Mouse (Mus musculus) liver, embryonic 15.5 days (tissue): ENCODE measurements at regions not wholly inside any gene's neighbourhood (a gene's known extent, or its start where the extent isn't known, plus 50 kb on each side); places are given as distances from the start of the nearest gene placed in this dataset.

ENCODE experiments used
- ATAC-seq: fragments of 200-750 bp; cut with Nextera tagmentation; 2 replicates; pipeline ENCODE4 v1.8.0; 2017; ENCODE audit warnings: moderate number of reproducible peaks, mild to moderate bottlenecking, moderate library complexity; ENCODE audit not compliant: insufficient read depth
- H3K27ac ChIP-seq: fragments of 300-500 bp; sonication (generic); replicated peaks from 2 replicates; pipeline ENCODE4 v1.5.1; 2015; ENCODE audit warnings: mild to moderate bottlenecking, inconsistent platforms
- H3K27me3 ChIP-seq: fragments of 300-500 bp; sonication (generic); 2 replicates; pipeline ENCODE4 v1.6.1; 2015; ENCODE audit warnings: mild to moderate bottlenecking, inconsistent platforms
- H3K36me3 ChIP-seq: fragments of 300-500 bp; sonication (generic); replicated peaks from 2 replicates; pipeline ENCODE4 v1.6.1; 2015; ENCODE audit warnings: moderate library complexity, mild to moderate bottlenecking, inconsistent platforms
- H3K4me1 ChIP-seq: fragments of 300-500 bp; sonication (generic); replicated peaks from 2 replicates; pipeline ENCODE4 v1.6.1; 2015; ENCODE audit warnings: inconsistent platforms
- H3K4me2 ChIP-seq: fragments of 300-500 bp; sonication (generic); 2 replicates; pipeline ENCODE4 v1.6.1; 2015; ENCODE audit warnings: moderate library complexity, mild to moderate bottlenecking, inconsistent platforms
- H3K4me3 ChIP-seq: fragments of 300-500 bp; sonication (generic); replicated peaks from 2 replicates; pipeline ENCODE4 v1.5.1; 2015; ENCODE audit warnings: mild to moderate bottlenecking, inconsistent platforms
- H3K9ac ChIP-seq: fragments of 300-500 bp; sonication (generic); 2 replicates; pipeline ENCODE4 v1.6.1; 2015; ENCODE audit warnings: moderate library complexity, mild to moderate bottlenecking, inconsistent platforms
- H3K9me3 ChIP-seq: fragments of 300-500 bp; sonication (generic); replicated peaks from 2 replicates; pipeline ENCODE4 v1.6.1; 2016; ENCODE audit warnings: inconsistent platforms
- WGBS: fragments of 180-500 bp; shearing (Covaris S2); methylation state at CpG from one replicate; pipeline ENCODE4 v1.1.7; 2015; ENCODE audit warnings: mixed read lengths; ENCODE audit not compliant: insufficient replicate concordance; 5-methylcytosine and 5-hydroxymethylcytosine counted together

DNA sequence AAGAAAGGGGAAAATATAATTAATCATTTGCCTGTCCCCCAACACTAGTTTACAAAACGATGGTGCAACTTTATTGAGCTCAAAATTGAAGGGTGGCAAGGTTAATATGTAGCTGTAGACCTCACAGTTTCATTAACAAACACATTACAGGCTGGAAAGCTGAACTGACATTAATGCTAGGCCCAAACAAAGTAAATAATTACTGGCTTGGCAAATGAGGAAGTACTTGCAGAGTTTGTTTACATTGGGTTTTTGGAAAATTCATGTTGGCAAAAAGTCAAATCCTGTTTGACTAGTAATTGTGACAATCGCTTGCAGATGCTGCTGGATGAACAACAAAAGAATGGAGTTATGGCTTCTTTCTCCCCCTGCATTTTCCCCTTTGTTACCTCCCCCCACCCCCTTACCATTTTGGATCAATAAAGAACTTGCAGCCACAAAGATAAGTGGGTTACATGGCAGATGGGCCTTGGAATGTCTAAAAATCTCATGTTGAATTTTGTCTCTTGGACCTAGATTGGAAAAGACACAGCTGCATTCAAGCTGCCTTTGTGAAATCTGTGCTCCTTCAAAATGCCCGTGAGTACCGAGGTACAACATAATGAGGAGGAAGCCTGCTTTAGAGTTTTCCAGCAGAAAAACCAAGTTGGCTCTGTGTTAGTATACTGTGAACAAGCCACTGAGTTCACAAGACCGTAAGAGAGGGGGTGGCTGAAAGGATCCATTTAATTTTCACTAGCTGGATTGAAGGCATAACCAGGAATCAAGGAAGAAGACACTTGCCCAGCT is 331.3 kb upstream of the BC052040 start:
- no peak for ATAC-seq
- no peak overlapping the region for H3K4me2 ChIP-seq
- no peak overlapping the region for H3K9ac ChIP-seq
- H3K27ac ChIP-seq: no peak overlapping the region
- no peak overlapping the region for H3K4me3 ChIP-seq
- H3K4me1 ChIP-seq: no peaks in the 10 kb centered on the region; the same call in 1 of the 2 replicates
- 52% methylated on average over 5 of the region's 5 CpGs for WGBS
- no peaks in the 10 kb centered on the region for H3K27me3 ChIP-seq
- no peaks in the 10 kb centered on the region for H3K9me3 ChIP-seq
- H3K36me3 ChIP-seq: no peaks in the 10 kb centered on the region

DNA sequence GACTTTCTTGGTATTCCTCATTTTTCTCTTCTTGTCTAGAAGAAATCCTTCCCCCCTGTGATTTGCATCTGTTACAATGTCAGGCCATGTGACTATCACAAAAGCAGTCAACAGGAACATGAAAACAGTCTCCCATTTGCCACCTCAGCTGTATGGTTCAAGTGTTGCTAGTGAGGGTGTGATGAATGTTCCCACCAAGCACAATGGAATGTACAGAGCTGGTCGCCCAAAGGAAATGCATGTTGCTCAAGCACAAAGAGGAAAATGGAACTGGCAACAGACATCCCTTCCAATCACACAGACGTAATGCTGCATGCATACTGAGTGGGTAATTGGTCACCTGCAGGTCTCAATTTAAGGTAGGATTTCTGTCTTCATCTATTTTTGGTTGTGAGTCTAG is 324.1 kb upstream of the BC052040 start:
- no peak overlapping the region for H3K4me3 ChIP-seq
- 50% methylated on average over 2 of the region's 2 CpGs for WGBS
- no peaks in the 10 kb centered on the region for H3K27me3 ChIP-seq
- no peak for ATAC-seq
- no peak overlapping the region for H3K9ac ChIP-seq
- no peak overlapping the region for H3K4me2 ChIP-seq
- H3K36me3 ChIP-seq: no peaks in the 10 kb centered on the region
- H3K27ac ChIP-seq: no peak overlapping the region
- no peaks in the 10 kb centered on the region for H3K9me3 ChIP-seq
- H3K4me1 ChIP-seq: no peaks in the 10 kb centered on the region

DNA sequence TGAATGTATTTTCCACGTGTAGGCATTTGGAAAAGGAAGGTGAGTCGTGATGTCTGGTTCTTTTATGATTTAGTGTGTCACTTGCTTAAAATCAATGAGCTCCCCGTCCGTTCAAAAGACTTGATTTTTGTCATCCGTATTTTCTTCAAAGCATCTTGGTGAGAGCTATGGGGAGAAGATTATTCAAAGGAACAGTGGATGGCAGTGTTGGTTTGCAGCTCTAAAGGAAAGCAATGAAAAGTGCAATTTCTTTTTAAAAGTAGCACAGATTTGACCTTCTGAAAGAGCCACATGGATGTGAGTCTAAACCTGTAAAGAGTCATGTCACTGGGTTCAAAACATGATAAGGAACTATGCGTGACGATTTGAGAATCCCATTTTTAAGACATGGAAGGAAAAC is 313.3 kb upstream of the BC052040 start:
- no peak overlapping the region for H3K4me2 ChIP-seq
- no peaks in the 10 kb centered on the region for H3K36me3 ChIP-seq
- H3K27me3 ChIP-seq: no peaks in the 10 kb centered on the region
- H3K4me1 ChIP-seq: no peaks in the 10 kb centered on the region
- ATAC-seq: no peak
- H3K27ac ChIP-seq: no peak overlapping the region
- H3K9ac ChIP-seq: no peak overlapping the region
- H3K9me3 ChIP-seq: no peaks in the 10 kb centered on the region
- 59% methylated on average over 7 of the region's 7 CpGs for WGBS
- H3K4me3 ChIP-seq: no peak overlapping the region

DNA sequence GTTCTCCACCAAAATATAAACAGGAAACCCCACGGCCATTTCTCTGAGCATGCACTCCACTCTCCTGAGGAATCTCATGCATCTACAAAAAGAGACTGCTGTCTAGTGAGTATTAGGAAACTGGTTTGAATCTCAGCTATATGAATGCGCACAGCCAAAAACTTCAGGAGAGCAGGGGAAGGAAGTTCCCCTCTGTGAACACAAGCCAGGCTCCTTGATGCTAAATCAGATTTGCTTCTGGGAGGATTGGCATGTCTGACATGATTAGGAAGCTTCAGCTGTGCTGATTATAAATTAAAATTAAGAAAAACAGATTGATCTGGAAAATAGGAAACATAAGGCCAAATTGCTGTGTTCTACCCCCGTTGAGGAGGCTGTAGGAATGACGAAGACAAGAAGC is 304.1 kb upstream of the BC052040 start:
- Histone ChIP-seq H3K9ac (no peak overlapping the region), H3K27me3 (no peaks in the 10 kb centered on the region), H3K27ac (no peak overlapping the region), H3K36me3 (no peaks in the 10 kb centered on the region), H3K4me1 (no peaks in the 10 kb centered on the region), H3K4me2 (no peak overlapping the region), H3K4me3 (no peak overlapping the region), H3K9me3 (no peaks in the 10 kb centered on the region)
- WGBS: 45% methylated on average over 4 of the region's 4 CpGs
- no peak for ATAC-seq

DNA sequence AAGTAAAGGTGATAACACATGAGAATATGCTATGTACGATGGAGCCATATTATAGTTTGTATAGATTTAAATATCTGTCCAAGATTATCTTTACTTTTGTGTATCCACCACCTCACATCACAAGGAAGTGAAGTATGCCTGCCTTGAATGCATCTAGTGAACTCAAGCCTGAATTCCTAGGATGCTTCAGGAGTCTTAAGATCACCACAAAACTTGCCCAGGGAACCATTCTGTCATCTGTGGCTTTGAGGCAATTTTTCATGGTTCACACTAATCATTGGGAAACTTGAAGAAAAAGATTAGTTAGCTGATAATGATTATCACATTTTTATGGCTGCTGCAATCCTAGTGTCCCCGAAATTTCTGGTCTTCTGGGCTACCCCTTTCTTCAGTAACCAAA is 288.5 kb upstream of the BC052040 start:
- 50% methylated on average over 2 of the region's 2 CpGs for WGBS
- H3K9ac ChIP-seq: no peak overlapping the region
- no peaks in the 10 kb centered on the region for H3K4me1 ChIP-seq
- no peaks in the 10 kb centered on the region for H3K36me3 ChIP-seq
- no peak for ATAC-seq
- no peak overlapping the region for H3K27ac ChIP-seq
- no peaks in the 10 kb centered on the region; the same call in 1 of the 2 replicates for H3K9me3 ChIP-seq
- no peaks in the 10 kb centered on the region for H3K27me3 ChIP-seq
- no peak overlapping the region for H3K4me3 ChIP-seq
- no peak overlapping the region for H3K4me2 ChIP-seq

DNA sequence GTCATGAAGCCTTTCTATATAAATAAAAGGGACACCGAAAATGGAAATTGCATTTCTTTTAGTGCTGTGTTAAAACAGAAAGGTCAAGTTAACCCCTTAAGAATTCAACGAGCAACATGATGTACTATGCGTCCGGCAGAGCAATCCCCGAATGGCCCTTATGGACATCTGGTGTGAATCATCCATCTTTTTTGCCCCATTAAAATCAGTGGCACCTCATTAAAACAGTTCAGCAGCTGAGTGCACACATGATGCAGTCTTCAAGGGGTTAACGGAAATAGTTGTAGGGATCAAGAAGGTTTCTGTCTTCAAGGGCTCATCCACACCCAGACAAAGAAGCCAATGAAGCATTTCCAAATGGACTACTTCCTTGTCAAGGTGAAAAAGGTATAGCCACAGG is 284.1 kb upstream of the BC052040 start:
- 69% methylated on average over 6 of the region's 6 CpGs for whole genome bisulfite sequencing
- H3K4me2 ChIP-seq: no peak overlapping the region
- H3K27ac ChIP-seq: no peak overlapping the region
- no peaks in the 10 kb centered on the region for H3K9me3 ChIP-seq
- no peaks in the 10 kb centered on the region for H3K36me3 ChIP-seq
- no peak overlapping the region for H3K9ac ChIP-seq
- H3K4me1 ChIP-seq: no peaks in the 10 kb centered on the region
- H3K27me3 ChIP-seq: no peaks in the 10 kb centered on the region
- no peak overlapping the region for H3K4me3 ChIP-seq
- ATAC-seq: no peak

DNA sequence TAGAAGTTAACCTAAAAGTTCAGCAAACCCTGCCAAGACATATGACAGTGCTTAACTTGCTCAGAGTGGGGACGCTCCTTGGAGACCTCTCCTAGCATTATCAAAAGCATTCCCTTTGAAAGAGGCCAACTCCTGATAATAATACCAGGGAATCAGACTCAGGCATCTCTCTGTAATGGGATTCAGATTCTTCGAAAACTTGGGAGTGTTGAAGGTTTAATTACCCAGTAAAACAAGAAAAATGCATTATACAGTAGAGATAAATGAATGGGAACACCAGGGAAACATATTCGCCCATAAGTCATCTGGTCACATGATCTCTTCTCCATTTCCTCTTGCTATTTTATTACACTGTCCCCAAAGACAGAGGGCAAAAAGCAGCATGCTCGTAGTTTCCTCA is 274.3 kb upstream of the BC052040 start:
- no peaks in the 10 kb centered on the region for H3K27me3 ChIP-seq
- H3K36me3 ChIP-seq: no peaks in the 10 kb centered on the region
- no peaks in the 10 kb centered on the region for H3K4me1 ChIP-seq
- ATAC-seq: no peak
- H3K4me3 ChIP-seq: no peak overlapping the region
- H3K9ac ChIP-seq: no peak overlapping the region
- 45% methylated on average over 4 of the region's 4 CpGs for WGBS
- no peak overlapping the region for H3K4me2 ChIP-seq
- no peak overlapping the region for H3K27ac ChIP-seq
- H3K9me3 ChIP-seq: no peaks in the 10 kb centered on the region

DNA sequence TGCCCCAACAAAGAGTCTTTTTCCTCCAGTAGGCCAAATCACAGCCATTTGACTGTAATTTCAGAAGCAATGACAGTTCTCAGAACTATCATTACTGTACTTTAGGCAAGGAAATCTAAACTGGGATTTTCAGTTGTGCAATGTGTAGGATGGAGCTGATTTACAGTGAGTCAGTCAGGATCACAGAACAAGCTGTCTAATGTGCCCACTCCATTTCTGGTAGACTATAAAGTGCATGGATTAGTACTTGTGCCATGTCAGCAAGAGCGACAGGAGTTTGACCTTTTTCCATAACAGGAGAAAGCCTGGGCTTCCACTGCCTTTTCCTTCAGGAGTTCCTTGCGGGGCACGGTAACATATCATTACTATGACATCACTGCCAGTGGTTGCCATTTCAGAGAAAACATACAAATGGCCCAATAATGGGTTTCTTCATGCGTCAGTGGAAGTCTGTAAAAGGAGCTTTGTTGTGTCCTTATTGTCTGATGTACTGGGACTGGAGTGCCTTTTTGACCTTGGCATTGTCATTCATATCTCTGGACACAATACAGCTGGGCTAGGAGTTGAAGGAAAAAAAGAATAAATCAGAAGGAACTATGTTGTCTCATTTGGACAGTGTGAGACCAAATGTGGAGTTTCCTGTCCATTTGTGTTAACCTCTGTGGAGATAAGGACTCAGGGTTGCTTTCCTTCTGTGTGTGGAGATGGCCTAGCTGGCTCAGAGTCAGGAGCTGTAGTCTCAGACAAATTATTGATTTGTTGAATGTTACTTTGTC is 271.5 kb upstream of the BC052040 start:
- ATAC-seq: peak; percentile 56; the same call in 1 of the 2 replicates
- 54% methylated on average over 4 of the region's 4 CpGs for WGBS

DNA sequence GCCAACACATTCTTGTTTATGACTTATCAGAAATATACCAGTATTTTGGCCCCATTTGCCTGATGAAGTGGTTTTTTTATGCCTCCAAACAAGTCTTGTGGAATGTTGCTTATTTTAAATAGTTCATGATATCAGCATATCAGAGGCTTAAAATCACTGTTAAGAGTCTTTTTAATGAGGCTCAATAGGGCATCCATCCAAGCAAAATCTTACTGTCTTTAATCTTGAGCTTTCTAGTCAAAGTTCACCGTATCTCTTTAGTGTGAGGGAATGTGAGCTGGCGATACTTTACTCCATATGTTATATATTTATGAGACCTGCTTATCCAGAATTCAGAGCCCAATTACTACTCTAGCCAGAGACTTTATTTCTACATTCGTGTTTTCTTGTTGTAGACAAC is 263.0 kb upstream of the BC052040 start:
- no peaks in the 10 kb centered on the region for H3K27me3 ChIP-seq
- no peak for ATAC-seq
- H3K4me3 ChIP-seq: no peak overlapping the region
- H3K9ac ChIP-seq: no peak overlapping the region
- H3K27ac ChIP-seq: no peak overlapping the region
- no peaks in the 10 kb centered on the region for H3K9me3 ChIP-seq
- H3K4me1 ChIP-seq: 0 out of 2 replicates have a peak, but pooled peaks cover 2% of the 10 kb centered on the region
- H3K36me3 ChIP-seq: no peaks in the 10 kb centered on the region
- 64% methylated on average over 3 of the region's 3 CpGs for WGBS
- H3K4me2 ChIP-seq: no peak overlapping the region

More for the DNA sequence above, 271.5 kb upstream of the BC052040 start:
- Histone ChIP-seq H3K9ac (no peak overlapping the region), H3K27ac (no peak overlapping the region), H3K9me3 (no peaks in the 10 kb centered on the region), H3K4me2 (no peak overlapping the region), H3K4me1 (no peaks in the 10 kb centered on the region), H3K4me3 (no peak overlapping the region), H3K27me3 (no peaks in the 10 kb centered on the region), H3K36me3 (no peaks in the 10 kb centered on the region)

DNA sequence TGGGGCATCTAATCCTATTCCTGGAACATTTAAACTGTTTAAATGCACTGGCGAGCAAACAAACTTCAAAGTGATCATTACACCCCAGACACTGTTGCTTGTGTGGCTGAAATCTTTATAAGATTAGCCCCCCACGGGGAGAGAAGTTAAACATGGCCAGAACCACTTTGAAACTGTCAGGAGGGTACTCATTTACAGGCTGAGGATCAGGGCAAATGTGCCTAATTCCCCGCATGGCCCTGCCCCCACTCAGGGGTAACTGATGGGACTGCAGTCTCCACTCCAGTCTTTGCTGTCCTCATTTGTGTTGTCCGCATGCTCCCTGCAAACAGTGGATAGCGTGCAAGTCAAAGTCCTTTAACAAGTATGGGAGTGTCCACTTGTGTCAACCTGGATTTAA is 258.9 kb upstream of the BC052040 start:
- H3K27ac ChIP-seq: no peak overlapping the region
- H3K4me1 ChIP-seq: 0 out of 2 replicates have a peak, but pooled peaks cover 2% of the 10 kb centered on the region
- H3K4me3 ChIP-seq: no peak overlapping the region
- H3K4me2 ChIP-seq: no peak overlapping the region
- no peak for ATAC-seq
- H3K9me3 ChIP-seq: no peaks in the 10 kb centered on the region
- H3K27me3 ChIP-seq: no peaks in the 10 kb centered on the region
- no peak overlapping the region for H3K9ac ChIP-seq
- H3K36me3 ChIP-seq: no peaks in the 10 kb centered on the region
- 43% methylated on average over 5 of the region's 5 CpGs for WGBS

DNA sequence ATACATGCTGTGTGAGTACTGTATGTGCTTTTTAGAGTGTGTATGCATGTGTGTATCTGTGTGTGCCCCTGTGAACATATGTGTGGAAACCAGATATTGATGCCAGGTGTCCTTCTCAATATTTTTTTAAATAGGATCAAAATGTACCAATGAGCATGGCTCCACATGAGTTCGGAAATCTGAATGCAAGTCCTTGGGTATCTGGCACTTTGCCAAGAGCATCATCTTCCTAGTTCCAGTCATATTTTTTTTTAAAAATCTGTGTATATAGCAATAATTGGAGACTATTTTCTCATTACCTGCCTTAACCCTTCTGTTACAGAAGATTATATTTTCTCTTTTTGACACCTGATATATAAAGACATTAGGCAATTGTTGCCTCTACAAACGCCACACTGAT is 255.0 kb upstream of the BC052040 start:
- WGBS: 65% methylated on average over 2 of the region's 2 CpGs
- H3K4me2 ChIP-seq: no peak overlapping the region
- H3K27me3 ChIP-seq: no peaks in the 10 kb centered on the region
- no peaks in the 10 kb centered on the region for H3K9me3 ChIP-seq
- H3K4me3 ChIP-seq: no peak overlapping the region
- ATAC-seq: no peak
- no peak overlapping the region for H3K9ac ChIP-seq
- 0 out of 2 replicates have a peak, but pooled peaks cover 2% of the 10 kb centered on the region for H3K4me1 ChIP-seq
- H3K36me3 ChIP-seq: no peaks in the 10 kb centered on the region
- H3K27ac ChIP-seq: no peak overlapping the region
